Mouse (Mus musculus) intestine, embryonic 15.5 days (tissue): ENCODE measurements around the gene Rab3gap1. TPM values are rescaled to one million over a fixed set of nuclear protein-coding genes. Genes with fewer than 3 reads are reported as not detected.

ENCODE experiments used
- ATAC-seq: fragments of 200-750 bp; cut with Nextera tagmentation; 2 replicates; pipeline ENCODE4 v1.8.0; 2017; ENCODE audit warnings: moderate TSS enrichment, moderate library complexity
- H3K27ac ChIP-seq: fragments of 300-500 bp; sonication (generic); 2 replicates; pipeline ENCODE4 v1.5.1; 2015; ENCODE audit warnings: mild to moderate bottlenecking, inconsistent platforms
- H3K27me3 ChIP-seq: fragments of 300-500 bp; sonication (generic); replicated peaks from 2 replicates; pipeline ENCODE4 v1.6.1; 2015; ENCODE audit warnings: inconsistent platforms
- H3K36me3 ChIP-seq: fragments of 300-500 bp; sonication (generic); 2 replicates; pipeline ENCODE4 v1.6.1; 2015; ENCODE audit warnings: inconsistent platforms
- H3K4me1 ChIP-seq: fragments of 300-500 bp; sonication (generic); replicated peaks from 2 replicates; pipeline ENCODE4 v1.6.1; 2015; ENCODE audit warnings: inconsistent platforms
- H3K4me2 ChIP-seq: fragments of 300-500 bp; sonication (generic); replicated peaks from 2 replicates; pipeline ENCODE4 v1.6.1; 2015; ENCODE audit warnings: mild to moderate bottlenecking, inconsistent platforms
- H3K4me3 ChIP-seq: fragments of 300-500 bp; sonication (generic); replicated peaks from 2 replicates; pipeline ENCODE4 v1.5.1; 2015; ENCODE audit warnings: inconsistent platforms
- H3K9ac ChIP-seq: fragments of 300-500 bp; sonication (generic); 2 replicates; pipeline ENCODE4 v1.6.1; 2015; ENCODE audit warnings: inconsistent platforms
- H3K9me3 ChIP-seq: fragments of 300-500 bp; sonication (generic); 2 replicates; pipeline ENCODE4 v1.6.1; 2016; ENCODE audit warnings: inconsistent platforms
- WGBS: fragments of 180-500 bp; shearing (Covaris S2); methylation state at CpG from one replicate; pipeline ENCODE4 v1.1.7; 2015; 5-methylcytosine and 5-hydroxymethylcytosine counted together
- polyA plus RNA-seq: library from polyadenylated mRNA; unstranded; fragments of >200 nt; fragmentation: Nextera tagmentation; extraction: Ambion mirVana; gene quantifications from 2 replicates; pipeline ENCODE4 v1.2.1, GENCODE M21; 2015

Gene Rab3gap1
- polyA plus RNA-seq, 1 experiment from 2014 or later = 22.4 TPM

GRCm38 (mm10) chr1:127859799-127860400 lies 8.7 kb upstream of the Rab3gap1 start:
- Histone ChIP-seq H3K27ac (no peak overlapping the region), H3K9ac (no peak overlapping the region), H3K27me3 (no peaks in the 10 kb centered on the region), H3K4me2 (no peak overlapping the region), H3K4me3 (no peak overlapping the region), H3K4me1 (no peaks in the 10 kb centered on the region), H3K36me3 (no peaks in the 10 kb centered on the region), H3K9me3 (no peaks in the 10 kb centered on the region)
- no peak for ATAC-seq
- 69% methylated on average over 6 of the region's 6 CpGs for WGBS

- 93% methylated on average over 4 of the region's 4 CpGs for WGBS
- no peak overlapping the region for H3K4me2 ChIP-seq
- no peak overlapping the region for H3K9ac ChIP-seq
- no peak overlapping the region for H3K27ac ChIP-seq
- no peaks in the 10 kb centered on the region for H3K4me1 ChIP-seq
- no peak for ATAC-seq
- no peaks in the 10 kb centered on the region for H3K9me3 ChIP-seq
- H3K36me3 ChIP-seq = no peaks in the 10 kb centered on the region
- H3K27me3 ChIP-seq = no peaks in the 10 kb centered on the region
- H3K4me3 ChIP-seq = no peak overlapping the region
These were observed 8.1 kb upstream of the Rab3gap1 start for GRCm38 (mm10) chr1:127860492-127860891.

GRCm38 (mm10) chr1:127861900-127862299 lies 6.7 kb upstream of the Rab3gap1 start:
- Histone ChIP-seq H3K27me3 (no peaks in the 10 kb centered on the region), H3K4me2 (no peak overlapping the region), H3K4me3 (no peak overlapping the region), H3K4me1 (no peaks in the 10 kb centered on the region), H3K9me3 (no peaks in the 10 kb centered on the region), H3K27ac (no peak overlapping the region), H3K36me3 (no peaks in the 10 kb centered on the region), H3K9ac (no peak overlapping the region)
- ATAC-seq = no peak
- 85% methylated on average over 5 of the region's 5 CpGs for WGBS

GRCm38 (mm10) chr1:127863806-127864205 lies 4.8 kb upstream of the Rab3gap1 start:
- Histone ChIP-seq H3K9ac (no peak overlapping the region), H3K36me3 (no peaks in the 10 kb centered on the region), H3K4me1 (no peaks in the 10 kb centered on the region), H3K4me2 (no peak overlapping the region), H3K27me3 (no peaks in the 10 kb centered on the region), H3K27ac (no peak overlapping the region), H3K4me3 (no peak overlapping the region), H3K9me3 (no peaks in the 10 kb centered on the region)
- WGBS = 68% methylated on average over 7 of the region's 7 CpGs
- no peak for ATAC-seq

- Histone ChIP-seq H3K27ac (peak overlapping the region; percentile 88; the same call in 1 of the 2 replicates), H3K9me3 (no peaks in the 10 kb centered on the region), H3K27me3 (no peaks in the 10 kb centered on the region), H3K4me3 (peak overlapping the region; percentile 87), H3K36me3 (no peaks in the 10 kb centered on the region), H3K9ac (peak overlapping the region; percentile 74), H3K4me1 (no peaks in the 10 kb centered on the region), H3K4me2 (peak overlapping the region; percentile 58)
- 21% methylated on average over 8 of the region's 8 CpGs for WGBS
- ATAC-seq = no peak
These were observed 703 bp downstream of the Rab3gap1 start for GRCm38 (mm10) chr1:127869276-127869675.

- WGBS = 68% methylated on average over 1 of the region's 1 CpGs
- no peaks in the 10 kb centered on the region; the same call in 1 of the 2 replicates for H3K36me3 ChIP-seq
- no peak overlapping the region for H3K9ac ChIP-seq
- H3K4me2 ChIP-seq = no peak overlapping the region
- no peaks in the 10 kb centered on the region for H3K4me1 ChIP-seq
- ATAC-seq = no peak
- H3K27ac ChIP-seq = no peak overlapping the region
- no peaks in the 10 kb centered on the region for H3K27me3 ChIP-seq
- no peaks in the 10 kb centered on the region for H3K9me3 ChIP-seq
- no peak overlapping the region for H3K4me3 ChIP-seq
These were observed 30.8 kb downstream of the Rab3gap1 start for GRCm38 (mm10) chr1:127899401-127899800.

- ATAC-seq = peak; percentile 31; the same call in 1 of the 2 replicates
- Histone ChIP-seq H3K4me1 (no peaks in the 10 kb centered on the region), H3K9ac (no peak overlapping the region), H3K27me3 (no peaks in the 10 kb centered on the region), H3K4me3 (no peak overlapping the region), H3K9me3 (no peaks in the 10 kb centered on the region), H3K27ac (no peak overlapping the region), H3K4me2 (no peak overlapping the region), H3K36me3 (no peaks in the 10 kb centered on the region; the same call in 1 of the 2 replicates)
- WGBS = 65% methylated on average over 2 of the region's 2 CpGs
These were observed 36.3 kb downstream of the Rab3gap1 start for GRCm38 (mm10) chr1:127904774-127905385.

- ATAC-seq = no peak
These were observed 44.5 kb downstream of the Rab3gap1 start for GRCm38 (mm10) chr1:127913116-127913515.

GRCm38 (mm10) chr1:127915316-127915715 lies 46.7 kb downstream of the Rab3gap1 start:
- no peaks in the 10 kb centered on the region for H3K27me3 ChIP-seq
- no peak for ATAC-seq
- peaks cover 16% of the 10 kb centered on the region for H3K36me3 ChIP-seq
- no peaks in the 10 kb centered on the region for H3K9me3 ChIP-seq
- H3K27ac ChIP-seq = peak overlapping the region; percentile 62; the same call in 1 of the 2 replicates
- H3K4me2 ChIP-seq = no peak overlapping the region
- H3K4me3 ChIP-seq = no peak overlapping the region
- H3K4me1 ChIP-seq = no peaks in the 10 kb centered on the region
- H3K9ac ChIP-seq = no peak overlapping the region
- 75% methylated on average over 6 of the region's 6 CpGs for WGBS

More at GRCm38 (mm10) chr1:127913116-127913515, 44.5 kb downstream of the Rab3gap1 start:
- no peaks in the 10 kb centered on the region for H3K4me1 ChIP-seq
- WGBS = 73% methylated on average over 4 of the region's 4 CpGs
- no peak overlapping the region for H3K27ac ChIP-seq
- H3K36me3 ChIP-seq = peaks cover 8% of the 10 kb centered on the region; the same call in 1 of the 2 replicates
- H3K27me3 ChIP-seq = no peaks in the 10 kb centered on the region
- H3K4me3 ChIP-seq = no peak overlapping the region
- H3K9me3 ChIP-seq = no peaks in the 10 kb centered on the region
- no peak overlapping the region for H3K9ac ChIP-seq
- H3K4me2 ChIP-seq = no peak overlapping the region

GRCm38 (mm10) chr1:127915802-127916201 lies 47.2 kb downstream of the Rab3gap1 start:
- H3K36me3 ChIP-seq = peaks cover 16% of the 10 kb centered on the region
- H3K4me2 ChIP-seq = no peak overlapping the region
- H3K9me3 ChIP-seq = no peaks in the 10 kb centered on the region
- no peak overlapping the region for H3K9ac ChIP-seq
- H3K4me1 ChIP-seq = no peaks in the 10 kb centered on the region
- ATAC-seq = no peak
- no peaks in the 10 kb centered on the region for H3K27me3 ChIP-seq
- WGBS = 38% methylated on average over 1 of the region's 1 CpGs
- no peak overlapping the region for H3K27ac ChIP-seq
- H3K4me3 ChIP-seq = no peak overlapping the region

GRCm38 (mm10) chr1:127933405-127933804 lies 64.8 kb downstream of the Rab3gap1 start:
- Histone ChIP-seq H3K4me3 (no peak overlapping the region), H3K27ac (no peak overlapping the region), H3K27me3 (no peaks in the 10 kb centered on the region), H3K9me3 (no peaks in the 10 kb centered on the region), H3K4me1 (no peaks in the 10 kb centered on the region), H3K36me3 (peaks cover 26% of the 10 kb centered on the region), H3K9ac (no peak overlapping the region), H3K4me2 (no peak overlapping the region)
- WGBS = 72% methylated on average over 2 of the region's 2 CpGs
- ATAC-seq = peak; percentile 95

GRCm38 (mm10) chr1:127934322-127934721 lies 65.7 kb downstream of the Rab3gap1 start:
- H3K4me2 ChIP-seq = no peak overlapping the region
- 96% methylated on average over 5 of the region's 5 CpGs for WGBS
- H3K36me3 ChIP-seq = peaks cover 35% of the 10 kb centered on the region
- no peaks in the 10 kb centered on the region for H3K9me3 ChIP-seq
- no peak for ATAC-seq
- no peaks in the 10 kb centered on the region for H3K4me1 ChIP-seq
- H3K4me3 ChIP-seq = no peak overlapping the region
- no peak overlapping the region for H3K27ac ChIP-seq
- H3K9ac ChIP-seq = no peak overlapping the region
- no peaks in the 10 kb centered on the region for H3K27me3 ChIP-seq

GRCm38 (mm10) chr1:127937277-127937676 lies 68.7 kb downstream of the Rab3gap1 start:
- Histone ChIP-seq H3K4me1 (0 out of 2 replicates have a peak, but pooled peaks cover under 1% of the 10 kb centered on the region), H3K4me2 (no peak overlapping the region), H3K4me3 (no peak overlapping the region), H3K9ac (no peak overlapping the region), H3K36me3 (peaks cover 40% of the 10 kb centered on the region), H3K27me3 (no peaks in the 10 kb centered on the region), H3K9me3 (no peaks in the 10 kb centered on the region), H3K27ac (no peak overlapping the region)
- 77% methylated on average over 8 of the region's 8 CpGs for WGBS
- ATAC-seq = no peak
